Mouse (Mus musculus): ENCODE results near the gene Prlr. TPM values are rescaled to one million over a fixed set of nuclear protein-coding genes. Genes with fewer than 3 reads are reported as not detected.

Gene Prlr
- polyA plus RNA-seq, 1 experiment from 2014 or later: 52.3 TPM

- Histone ChIP-seq H3K4me1 (replicated peaks; ENCODE audit: control insufficient read depth, insufficient read depth, low read length) (no peaks in the 10 kb centered on the region), H3K27ac (ENCODE audit: low read depth, low read length) (no peak overlapping the region), H3K36me3 (ENCODE audit: control insufficient read depth, insufficient read depth) (no peaks in the 10 kb centered on the region), H3K9me3 (ENCODE audit: control insufficient read depth) (no peaks in the 10 kb centered on the region), H3K27me3 (replicated peaks; ENCODE audit: control insufficient read depth, insufficient read depth, low read length) (no peaks in the 10 kb centered on the region), H3K4me2 (replicated peaks; ENCODE audit: low read depth) (no peak overlapping the region), H3K4me3 (ENCODE audit: low read depth, low read length) (no peak overlapping the region), H3K9ac (ENCODE audit: low read depth, low read length) (no peak overlapping the region)
- WGBS: 85% methylated on average over 2 of the region's 2 CpGs
- no peak for ATAC-seq
- TF ChIP-seq CTCF (IDR thresholded peaks at IDR 0.05; ENCODE audit: low read depth): no peak
Measured at GRCm38 (mm10) chr15:10366331-10366730, 189.3 kb downstream of the Prlr start.

GRCm38 (mm10) chr15:10375404-10375803 lies 198.4 kb downstream of the Prlr start:
- 25% methylated on average over 3 of the region's 3 CpGs for WGBS

GRCm38 (mm10) chr15:10378338-10378959 lies 201.4 kb downstream of the Prlr start:
- 84% methylated on average over 4 of the region's 4 CpGs for WGBS
- TF ChIP-seq CTCF (IDR thresholded peaks at IDR 0.05; ENCODE audit: low read depth): no peak
- no peaks in the 10 kb centered on the region for H3K9me3 ChIP-seq (ENCODE audit: control insufficient read depth)

More at GRCm38 (mm10) chr15:10375404-10375803, 198.4 kb downstream of the Prlr start:
- no peak overlapping the region for H3K4me2 ChIP-seq (replicated peaks; ENCODE audit: low read depth)
- no peak overlapping the region for H3K9ac ChIP-seq (ENCODE audit: low read depth, low read length)
- H3K27ac ChIP-seq (ENCODE audit: low read depth, low read length): no peak overlapping the region
- no peaks in the 10 kb centered on the region for H3K36me3 ChIP-seq (ENCODE audit: control insufficient read depth, insufficient read depth)
- H3K4me3 ChIP-seq (ENCODE audit: low read depth, low read length): no peak overlapping the region
- H3K9me3 ChIP-seq (ENCODE audit: control insufficient read depth): no peaks in the 10 kb centered on the region
- no peak for TF ChIP-seq CTCF (IDR thresholded peaks at IDR 0.05; ENCODE audit: low read depth)
- ATAC-seq: no peak
- no peaks in the 10 kb centered on the region for H3K4me1 ChIP-seq (replicated peaks; ENCODE audit: control insufficient read depth, insufficient read depth, low read length)
- no peaks in the 10 kb centered on the region for H3K27me3 ChIP-seq (replicated peaks; ENCODE audit: control insufficient read depth, insufficient read depth, low read length)

GRCm38 (mm10) chr15:10379757-10380458 lies 202.9 kb downstream of the Prlr start:
- Histone ChIP-seq H3K4me1 (replicated peaks; ENCODE audit: control insufficient read depth, insufficient read depth, low read length) (no peaks in the 10 kb centered on the region), H3K36me3 (ENCODE audit: control insufficient read depth, insufficient read depth) (no peaks in the 10 kb centered on the region), H3K9me3 (ENCODE audit: control insufficient read depth) (no peaks in the 10 kb centered on the region), H3K4me2 (replicated peaks; ENCODE audit: low read depth) (no peak overlapping the region), H3K4me3 (ENCODE audit: low read depth, low read length) (no peak overlapping the region), H3K27ac (ENCODE audit: low read depth, low read length) (no peak overlapping the region), H3K27me3 (replicated peaks; ENCODE audit: control insufficient read depth, insufficient read depth, low read length) (no peaks in the 10 kb centered on the region), H3K9ac (ENCODE audit: low read depth, low read length) (no peak overlapping the region)
- no peak for ATAC-seq
- no peak for TF ChIP-seq CTCF (IDR thresholded peaks at IDR 0.05; ENCODE audit: low read depth)
- 79% methylated on average over 3 of the region's 3 CpGs for WGBS

More at GRCm38 (mm10) chr15:10378338-10378959, 201.4 kb downstream of the Prlr start:
- no peaks in the 10 kb centered on the region for H3K36me3 ChIP-seq (ENCODE audit: control insufficient read depth, insufficient read depth)
- H3K4me1 ChIP-seq (replicated peaks; ENCODE audit: control insufficient read depth, insufficient read depth, low read length): no peaks in the 10 kb centered on the region
- ATAC-seq: no peak
- H3K27ac ChIP-seq (ENCODE audit: low read depth, low read length): no peak overlapping the region
- H3K4me2 ChIP-seq (replicated peaks; ENCODE audit: low read depth): no peak overlapping the region
- H3K9ac ChIP-seq (ENCODE audit: low read depth, low read length): no peak overlapping the region
- H3K4me3 ChIP-seq (ENCODE audit: low read depth, low read length): no peak overlapping the region
- H3K27me3 ChIP-seq (replicated peaks; ENCODE audit: control insufficient read depth, insufficient read depth, low read length): no peaks in the 10 kb centered on the region

GRCm38 (mm10) chr15:10387263-10387662 lies 210.2 kb downstream of the Prlr start:
- Histone ChIP-seq H3K4me3 (ENCODE audit: low read depth, low read length) (no peak overlapping the region), H3K27ac (ENCODE audit: low read depth, low read length) (no peak overlapping the region), H3K27me3 (replicated peaks; ENCODE audit: control insufficient read depth, insufficient read depth, low read length) (no peaks in the 10 kb centered on the region), H3K4me1 (replicated peaks; ENCODE audit: control insufficient read depth, insufficient read depth, low read length) (no peaks in the 10 kb centered on the region), H3K36me3 (ENCODE audit: control insufficient read depth, insufficient read depth) (no peaks in the 10 kb centered on the region), H3K9ac (ENCODE audit: low read depth, low read length) (no peak overlapping the region), H3K9me3 (ENCODE audit: control insufficient read depth) (no peaks in the 10 kb centered on the region), H3K4me2 (replicated peaks; ENCODE audit: low read depth) (no peak overlapping the region)
- WGBS: 87% methylated on average over 2 of the region's 2 CpGs
- no peak for ATAC-seq
- TF ChIP-seq CTCF (IDR thresholded peaks at IDR 0.05; ENCODE audit: low read depth): no peak

Other genes with a start within 250 kb of the Prlr start
- gene Gm21973, start 148.1 kb downstream of the Prlr start, polyA plus RNA-seq (2015; fragmentation: Nextera tagmentation; extraction: Ambion mirVana): 1.9 TPM in 1 of 2 replicates, not detected in the other
- gene Agxt2, start 181.3 kb downstream of the Prlr start, polyA plus RNA-seq (2015; fragmentation: Nextera tagmentation; extraction: Ambion mirVana): 1.1 and 1.3 TPM in 2 replicates

All from intestine, postnatal 0 days (tissue).